Mouse (Mus musculus) heart, postnatal 0 days (tissue): ENCODE data around the gene Erfe.

Experiments
- CTCF ChIP-seq: IDR thresholded peaks from 2 replicates; pipeline ENCODE4 v1.5.1; 2016; ENCODE audit warnings: antibody characterized with exemption, control low read depth, low read depth
- EP300 ChIP-seq: IDR thresholded peaks from 2 replicates; pipeline ENCODE4 v1.6.1; 2016; ENCODE audit warnings: antibody characterized with exemption, low read depth

GRCm38 (mm10) chr1:91398260-91399062 lies 32.2 kb downstream of the Erfe start, which contains the start of gene Ilkap:
- TF ChIP-seq CTCF (no peak), EP300 (no peak)
